Mouse (Mus musculus): ENCODE measurements at regions not wholly inside any gene's neighbourhood (a gene's known extent, or its start where the extent isn't known, plus 50 kb on each side); places are given as distances from the start of the nearest gene placed in this dataset.

GRCm38 (mm10) chr13:47368041-47368823 is 245.8 kb downstream of the Rnf144b start:
- Histone ChIP-seq H3K4me2 (replicated peaks; ENCODE audit: low read depth, low read length) (no peak overlapping the region), H3K4me1 (ENCODE audit: control insufficient read depth, insufficient read depth, low read length) (no peaks in the 10 kb centered on the region), H3K27ac (ENCODE audit: low read depth, low read length) (no peak overlapping the region), H3K27me3 (ENCODE audit: control insufficient read depth, insufficient read depth, low read length) (no peaks in the 10 kb centered on the region), H3K4me3 (ENCODE audit: low read length) (no peak overlapping the region), H3K36me3 (ENCODE audit: control insufficient read depth, insufficient read depth, low read length) (no peaks in the 10 kb centered on the region), H3K9ac (ENCODE audit: low read depth, low read length) (no peak overlapping the region), H3K9me3 (ENCODE audit: control insufficient read depth, low read length) (no peaks in the 10 kb centered on the region)
- 59% methylated on average over 13 of the region's 13 CpGs for WGBS
- no peak for ATAC-seq (ENCODE audit: low FRiP score, low TSS enrichment)

- Histone ChIP-seq H3K4me1 (ENCODE audit: control insufficient read depth, insufficient read depth, low read length) (no peaks in the 10 kb centered on the region), H3K27ac (ENCODE audit: low read depth, low read length) (no peak overlapping the region), H3K9ac (ENCODE audit: low read depth, low read length) (no peak overlapping the region), H3K36me3 (ENCODE audit: control insufficient read depth, insufficient read depth, low read length) (no peaks in the 10 kb centered on the region), H3K27me3 (ENCODE audit: control insufficient read depth, insufficient read depth, low read length) (no peaks in the 10 kb centered on the region), H3K4me3 (ENCODE audit: low read length) (no peak overlapping the region), H3K4me2 (replicated peaks; ENCODE audit: low read depth, low read length) (no peak overlapping the region), H3K9me3 (ENCODE audit: control insufficient read depth, low read length) (no peaks in the 10 kb centered on the region)
- WGBS: 83% methylated on average over 1 of the region's 1 CpGs
- ATAC-seq (ENCODE audit: low FRiP score, low TSS enrichment): no peak
These were observed 252.1 kb downstream of the Rnf144b start for GRCm38 (mm10) chr13:47374583-47374982.

- 64% methylated on average over 5 of the region's 5 CpGs for WGBS
- no peaks in the 10 kb centered on the region for H3K27me3 ChIP-seq (ENCODE audit: control insufficient read depth, insufficient read depth, low read length)
- no peak overlapping the region for H3K9ac ChIP-seq (ENCODE audit: low read depth, low read length)
These were observed 268.6 kb downstream of the Rnf144b start for GRCm38 (mm10) chr13:47391023-47391422.

DNA sequence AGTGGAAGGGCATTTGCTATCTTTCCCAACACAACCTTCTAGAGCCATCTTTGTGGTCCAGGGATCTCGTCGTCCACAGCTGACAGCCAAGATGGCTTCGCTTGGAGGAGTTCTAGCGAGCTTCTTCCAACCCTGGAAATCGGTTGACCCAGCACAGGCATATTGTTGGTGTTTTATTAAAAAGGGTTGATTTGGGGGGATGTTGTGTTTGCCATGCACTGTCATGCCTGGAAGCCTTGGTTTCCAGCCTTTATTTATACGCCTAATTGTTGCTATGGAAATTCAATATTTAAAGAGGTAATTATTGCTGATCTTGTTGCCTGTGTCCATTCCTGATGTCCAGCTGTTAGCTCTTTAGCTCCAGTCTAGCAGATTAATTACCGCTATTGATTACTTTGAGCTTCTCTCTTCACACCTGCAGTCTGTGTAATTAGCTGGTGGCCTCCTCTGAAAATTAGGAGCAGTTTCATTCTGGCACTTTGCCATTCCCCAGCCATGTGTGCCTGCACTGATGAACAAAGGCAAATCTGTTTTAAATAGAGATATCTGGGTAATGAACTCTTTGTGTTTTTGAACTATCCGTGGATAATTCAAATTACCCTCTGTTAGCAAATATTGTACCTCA is 275.4 kb downstream of the Rnf144b start:
- no peak for ATAC-seq (ENCODE audit: low FRiP score, low TSS enrichment)
- no peaks in the 10 kb centered on the region for H3K36me3 ChIP-seq (ENCODE audit: control insufficient read depth, insufficient read depth, low read length)
- H3K9me3 ChIP-seq (ENCODE audit: control insufficient read depth, low read length): no peaks in the 10 kb centered on the region
- WGBS: 83% methylated on average over 8 of the region's 8 CpGs
- H3K27me3 ChIP-seq (ENCODE audit: control insufficient read depth, insufficient read depth, low read length): no peaks in the 10 kb centered on the region
- no peak overlapping the region for H3K4me2 ChIP-seq (replicated peaks; ENCODE audit: low read depth, low read length)
- no peak overlapping the region for H3K27ac ChIP-seq (ENCODE audit: low read depth, low read length)
- no peaks in the 10 kb centered on the region for H3K4me1 ChIP-seq (ENCODE audit: control insufficient read depth, insufficient read depth, low read length)
- no peak overlapping the region for H3K4me3 ChIP-seq (ENCODE audit: low read length)
- H3K9ac ChIP-seq (ENCODE audit: low read depth, low read length): no peak overlapping the region

More at GRCm38 (mm10) chr13:47391023-47391422, 268.6 kb downstream of the Rnf144b start:
- no peak overlapping the region for H3K27ac ChIP-seq (ENCODE audit: low read depth, low read length)
- no peaks in the 10 kb centered on the region for H3K4me1 ChIP-seq (ENCODE audit: control insufficient read depth, insufficient read depth, low read length)
- H3K4me2 ChIP-seq (replicated peaks; ENCODE audit: low read depth, low read length): no peak overlapping the region
- H3K36me3 ChIP-seq (ENCODE audit: control insufficient read depth, insufficient read depth, low read length): no peaks in the 10 kb centered on the region
- H3K9me3 ChIP-seq (ENCODE audit: control insufficient read depth, low read length): no peaks in the 10 kb centered on the region
- H3K4me3 ChIP-seq (ENCODE audit: low read length): no peak overlapping the region
- ATAC-seq (ENCODE audit: low FRiP score, low TSS enrichment): no peak

DNA sequence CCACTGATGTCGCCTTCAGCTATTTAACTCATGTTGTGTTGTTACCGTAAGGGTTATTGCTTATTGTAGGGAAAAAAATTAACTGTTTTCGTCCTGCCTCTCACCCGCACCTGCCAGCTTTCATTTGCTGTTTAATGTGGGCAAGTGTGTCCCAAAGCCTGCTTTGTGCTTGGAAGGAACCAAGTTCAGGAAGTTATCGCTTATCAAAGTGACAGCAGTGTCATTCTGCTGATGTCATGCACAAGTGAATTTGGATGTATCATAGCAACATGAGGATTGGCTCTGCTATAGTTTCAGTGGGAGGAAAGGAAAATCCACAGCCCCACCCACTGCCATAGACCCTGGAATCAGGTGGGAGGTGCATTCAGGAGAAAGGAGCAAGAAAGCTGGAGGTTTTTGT is 276.5 kb downstream of the Rnf144b start:
- H3K27ac ChIP-seq (ENCODE audit: low read depth, low read length): no peak overlapping the region
- WGBS: 89% methylated on average over 5 of the region's 5 CpGs
- no peaks in the 10 kb centered on the region for H3K27me3 ChIP-seq (ENCODE audit: control insufficient read depth, insufficient read depth, low read length)
- no peak overlapping the region for H3K4me3 ChIP-seq (ENCODE audit: low read length)
- H3K36me3 ChIP-seq (ENCODE audit: control insufficient read depth, insufficient read depth, low read length): no peaks in the 10 kb centered on the region
- no peak for ATAC-seq (ENCODE audit: low FRiP score, low TSS enrichment)
- no peaks in the 10 kb centered on the region for H3K9me3 ChIP-seq (ENCODE audit: control insufficient read depth, low read length)
- H3K4me1 ChIP-seq (ENCODE audit: control insufficient read depth, insufficient read depth, low read length): no peaks in the 10 kb centered on the region
- no peak overlapping the region for H3K9ac ChIP-seq (ENCODE audit: low read depth, low read length)
- no peak overlapping the region for H3K4me2 ChIP-seq (replicated peaks; ENCODE audit: low read depth, low read length)

DNA sequence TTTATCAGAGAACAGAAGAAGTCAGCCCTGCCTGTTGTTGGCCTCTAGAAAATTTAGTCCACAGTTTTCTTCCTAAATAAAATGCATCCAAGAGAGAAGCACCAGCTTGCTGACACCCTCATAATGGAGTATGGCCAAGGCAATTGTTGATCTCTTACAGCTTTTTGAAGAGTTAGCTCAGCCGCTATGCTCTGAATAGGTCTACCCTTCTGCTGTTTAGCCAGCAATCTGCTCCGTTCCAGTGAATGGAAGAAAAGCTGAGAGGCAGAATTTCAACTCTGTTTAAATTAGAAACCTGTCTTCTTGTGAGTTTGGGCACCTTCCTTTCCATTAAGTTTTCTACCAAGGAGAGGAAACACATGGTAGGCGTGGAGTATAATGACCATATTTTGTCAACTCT is 290.8 kb downstream of the Rnf144b start:
- WGBS: 94% methylated on average over 3 of the region's 3 CpGs
- H3K4me2 ChIP-seq (replicated peaks; ENCODE audit: low read depth, low read length): no peak overlapping the region
- no peak for ATAC-seq (ENCODE audit: low FRiP score, low TSS enrichment)

DNA sequence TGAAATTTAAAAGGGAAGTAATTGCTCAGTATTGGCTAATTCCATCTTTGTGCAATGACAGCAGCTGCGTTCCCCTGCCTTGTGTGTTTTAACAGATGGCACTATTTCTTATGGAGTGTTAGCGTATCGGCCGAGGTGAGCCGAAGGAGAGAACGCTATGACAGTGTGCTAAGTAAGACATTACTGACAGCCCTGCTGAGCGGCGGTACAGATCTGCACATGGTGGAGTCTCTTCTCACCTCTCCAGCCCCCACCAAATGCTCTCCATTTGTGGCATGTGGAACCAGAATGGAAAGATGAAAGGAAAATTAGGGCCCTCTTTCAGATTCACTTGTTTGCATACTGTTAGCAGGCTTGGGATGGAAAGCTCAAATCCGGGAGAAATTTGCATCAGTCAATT is 291.5 kb downstream of the Rnf144b start:
- Histone ChIP-seq H3K9me3 (ENCODE audit: control insufficient read depth, low read length) (no peaks in the 10 kb centered on the region), H3K4me1 (ENCODE audit: control insufficient read depth, insufficient read depth, low read length) (no peaks in the 10 kb centered on the region), H3K9ac (ENCODE audit: low read depth, low read length) (no peak overlapping the region), H3K27me3 (ENCODE audit: control insufficient read depth, insufficient read depth, low read length) (no peaks in the 10 kb centered on the region), H3K4me3 (ENCODE audit: low read length) (no peak overlapping the region), H3K4me2 (replicated peaks; ENCODE audit: low read depth, low read length) (no peak overlapping the region), H3K27ac (ENCODE audit: low read depth, low read length) (no peak overlapping the region), H3K36me3 (ENCODE audit: control insufficient read depth, insufficient read depth, low read length) (no peaks in the 10 kb centered on the region)
- 89% methylated on average over 9 of the region's 9 CpGs for WGBS
- ATAC-seq (ENCODE audit: low FRiP score, low TSS enrichment): no peak

More for the DNA sequence above, 290.8 kb downstream of the Rnf144b start:
- no peaks in the 10 kb centered on the region for H3K36me3 ChIP-seq (ENCODE audit: control insufficient read depth, insufficient read depth, low read length)
- no peak overlapping the region for H3K4me3 ChIP-seq (ENCODE audit: low read length)
- H3K27ac ChIP-seq (ENCODE audit: low read depth, low read length): no peak overlapping the region
- H3K27me3 ChIP-seq (ENCODE audit: control insufficient read depth, insufficient read depth, low read length): no peaks in the 10 kb centered on the region
- H3K9ac ChIP-seq (ENCODE audit: low read depth, low read length): no peak overlapping the region
- no peaks in the 10 kb centered on the region for H3K4me1 ChIP-seq (ENCODE audit: control insufficient read depth, insufficient read depth, low read length)
- H3K9me3 ChIP-seq (ENCODE audit: control insufficient read depth, low read length): no peaks in the 10 kb centered on the region

GRCm38 (mm10) chr13:47429856-47430365 is 307.5 kb downstream of the Rnf144b start:
- ATAC-seq (ENCODE audit: low FRiP score, low TSS enrichment): no peak
- Histone ChIP-seq H3K4me2 (replicated peaks; ENCODE audit: low read depth, low read length) (no peak overlapping the region), H3K27ac (ENCODE audit: low read depth, low read length) (no peak overlapping the region), H3K4me1 (ENCODE audit: control insufficient read depth, insufficient read depth, low read length) (no peaks in the 10 kb centered on the region), H3K9ac (ENCODE audit: low read depth, low read length) (no peak overlapping the region), H3K36me3 (ENCODE audit: control insufficient read depth, insufficient read depth, low read length) (no peaks in the 10 kb centered on the region), H3K27me3 (ENCODE audit: control insufficient read depth, insufficient read depth, low read length) (no peaks in the 10 kb centered on the region), H3K4me3 (ENCODE audit: low read length) (no peak overlapping the region), H3K9me3 (ENCODE audit: control insufficient read depth, low read length) (no peaks in the 10 kb centered on the region)
- 52% methylated on average over 8 of the region's 8 CpGs for WGBS

- H3K27ac ChIP-seq (ENCODE audit: low read depth, low read length): no peak overlapping the region
- no peaks in the 10 kb centered on the region for H3K27me3 ChIP-seq (ENCODE audit: control insufficient read depth, insufficient read depth, low read length)
- no peaks in the 10 kb centered on the region for H3K4me1 ChIP-seq (ENCODE audit: control insufficient read depth, insufficient read depth, low read length)
- no peaks in the 10 kb centered on the region for H3K36me3 ChIP-seq (ENCODE audit: control insufficient read depth, insufficient read depth, low read length)
- H3K4me2 ChIP-seq (replicated peaks; ENCODE audit: low read depth, low read length): no peak overlapping the region
- no peak overlapping the region for H3K9ac ChIP-seq (ENCODE audit: low read depth, low read length)
- no peak for ATAC-seq (ENCODE audit: low FRiP score, low TSS enrichment)
- H3K4me3 ChIP-seq (ENCODE audit: low read length): no peak overlapping the region
- WGBS: 72% methylated on average over 9 of the region's 9 CpGs
- H3K9me3 ChIP-seq (ENCODE audit: control insufficient read depth, low read length): no peaks in the 10 kb centered on the region
These were observed 308.0 kb downstream of the Rnf144b start for GRCm38 (mm10) chr13:47430409-47430808.

Measured in kidney, embryonic 14.5 days (tissue).